Mouse (Mus musculus): ENCODE results near the gene Hpse. TPM values are rescaled to one million over a fixed set of nuclear protein-coding genes. Genes with fewer than 3 reads are reported as not detected.
A peak's percentile ranks its signal among the peaks of the same experiment; 100 is the strongest.

Gene Hpse
- polyA plus RNA-seq, 1 experiment, result 5.8 TPM

- DNase-seq (ENCODE audit: low read depth, low spot score), result no peak
- 31% methylated on average over 10 of the region's 10 CpGs for WGBS
Measured at GRCm38 (mm10) chr5:100648046-100648445, 71.5 kb downstream of the Hpse start.

GRCm38 (mm10) chr5:100646558-100646957 lies 73.0 kb downstream of the Hpse start:
- 37% methylated on average over 4 of the region's 4 CpGs for WGBS
- DNase-seq (ENCODE audit: low read depth, low spot score), result no peak

DNA sequence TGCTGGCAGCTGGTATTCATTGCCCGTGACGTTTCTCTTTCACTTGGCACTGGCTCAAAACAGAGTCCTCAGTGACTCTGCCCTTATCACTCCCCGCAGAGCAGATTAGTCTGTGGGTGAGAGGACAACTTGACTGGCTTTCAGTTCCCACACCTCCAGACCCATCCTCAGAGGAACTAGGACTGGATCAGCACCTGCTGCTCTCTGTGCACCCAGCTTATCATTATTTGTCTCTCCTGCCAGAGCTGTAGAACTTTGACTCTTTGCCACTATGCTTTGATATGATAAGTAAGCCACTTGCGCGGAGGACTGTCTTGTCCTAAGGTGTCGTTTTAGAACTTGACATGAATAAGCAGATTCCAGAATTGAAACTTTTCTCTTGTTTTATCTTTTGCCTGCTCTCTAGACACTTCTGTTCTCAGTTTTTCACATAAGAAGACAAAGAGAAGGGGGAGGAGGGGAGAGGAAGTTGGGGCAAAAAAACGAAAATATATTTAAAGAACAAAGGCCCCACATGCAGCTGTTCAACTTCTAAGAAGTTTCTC lies 75.5 kb downstream of the Hpse start:
- DNase-seq (ENCODE audit: low read depth, low spot score), result peak; percentile 83
- 13% methylated on average over 7 of the region's 7 CpGs for WGBS

DNA sequence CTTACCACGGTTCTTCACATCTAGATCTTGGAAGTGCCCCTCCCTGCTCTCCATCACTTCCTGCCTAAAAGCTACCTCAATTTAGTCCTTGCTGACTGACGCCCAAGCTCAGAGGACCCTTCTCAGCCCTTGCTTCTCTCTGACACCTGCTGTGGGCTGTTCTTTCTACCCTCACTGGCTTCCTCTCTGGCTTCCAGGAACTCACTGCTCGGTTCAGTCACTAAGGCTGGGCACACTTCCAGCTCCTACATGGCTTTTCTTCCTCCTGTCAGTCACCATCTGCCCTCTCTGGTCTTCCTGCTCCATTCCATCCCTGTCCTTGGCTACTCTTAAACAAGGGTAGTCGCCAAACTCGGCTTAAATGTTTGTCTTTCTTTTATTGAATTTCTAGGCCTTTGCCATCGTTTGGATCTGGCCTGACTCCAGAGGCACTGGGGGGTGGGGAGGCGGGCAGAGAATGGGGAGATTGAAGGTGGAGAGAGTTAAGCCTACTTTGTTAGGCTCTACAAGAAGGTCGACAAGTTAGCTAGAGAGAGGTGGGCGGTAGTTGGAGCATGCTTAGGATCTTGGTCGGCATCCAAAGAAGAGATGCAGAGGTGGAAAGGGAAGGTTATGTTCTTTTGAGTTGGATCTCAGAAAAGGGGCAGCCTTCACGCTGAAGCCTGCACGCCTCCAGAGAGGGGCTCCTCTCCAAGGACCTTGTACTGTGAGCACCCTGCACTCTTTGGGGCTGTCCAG lies 76.1 kb downstream of the Hpse start:
- peak; percentile 85 for DNase-seq (ENCODE audit: low read depth, low spot score)
- WGBS, result 16% methylated on average over 12 of the region's 12 CpGs

DNA sequence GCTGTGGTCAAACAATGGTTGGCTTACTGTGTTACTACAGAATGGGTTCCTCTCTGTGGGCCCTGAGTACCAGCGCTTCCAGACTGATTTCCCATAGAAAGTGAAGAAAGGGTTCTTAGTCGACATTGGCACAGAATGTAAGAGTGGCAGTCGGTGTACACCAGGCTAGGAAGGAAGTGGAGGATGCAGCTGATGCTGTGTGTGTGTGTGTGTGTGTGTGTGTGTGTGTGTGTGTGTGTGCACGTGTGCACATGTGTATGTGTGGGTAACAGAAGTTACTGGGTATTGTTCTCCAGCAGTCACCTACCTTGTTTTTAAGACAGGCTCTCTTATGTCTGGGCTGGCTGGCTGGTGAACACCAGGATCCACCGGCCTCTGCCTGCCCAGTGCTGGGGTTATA lies 77.2 kb downstream of the Hpse start:
- 86% methylated on average over 5 of the region's 5 CpGs for WGBS
- no peak for DNase-seq (ENCODE audit: low read depth, low spot score)

DNA sequence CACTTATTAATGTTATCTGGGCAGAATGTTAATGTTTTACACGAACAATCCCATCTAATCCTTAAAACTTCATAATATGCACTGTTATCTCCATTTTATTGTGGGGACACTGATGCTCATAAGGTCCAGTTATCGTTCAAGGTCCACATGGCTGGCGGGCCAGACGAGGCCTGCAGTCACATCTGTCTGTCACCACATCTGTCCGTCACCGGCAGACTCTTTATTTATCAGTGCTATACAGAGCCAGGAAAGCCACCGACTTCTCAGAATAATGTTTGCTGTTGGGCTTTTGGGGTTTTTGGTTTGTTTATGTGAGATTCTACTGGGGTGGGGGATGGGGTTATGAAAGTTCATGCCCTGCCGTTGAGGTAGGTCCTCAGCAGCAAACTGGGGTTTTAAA lies 81.0 kb downstream of the Hpse start:
- DNase-seq (ENCODE audit: low read depth, low spot score), result no peak
- 74% methylated on average over 8 of the region's 8 CpGs for WGBS

DNA sequence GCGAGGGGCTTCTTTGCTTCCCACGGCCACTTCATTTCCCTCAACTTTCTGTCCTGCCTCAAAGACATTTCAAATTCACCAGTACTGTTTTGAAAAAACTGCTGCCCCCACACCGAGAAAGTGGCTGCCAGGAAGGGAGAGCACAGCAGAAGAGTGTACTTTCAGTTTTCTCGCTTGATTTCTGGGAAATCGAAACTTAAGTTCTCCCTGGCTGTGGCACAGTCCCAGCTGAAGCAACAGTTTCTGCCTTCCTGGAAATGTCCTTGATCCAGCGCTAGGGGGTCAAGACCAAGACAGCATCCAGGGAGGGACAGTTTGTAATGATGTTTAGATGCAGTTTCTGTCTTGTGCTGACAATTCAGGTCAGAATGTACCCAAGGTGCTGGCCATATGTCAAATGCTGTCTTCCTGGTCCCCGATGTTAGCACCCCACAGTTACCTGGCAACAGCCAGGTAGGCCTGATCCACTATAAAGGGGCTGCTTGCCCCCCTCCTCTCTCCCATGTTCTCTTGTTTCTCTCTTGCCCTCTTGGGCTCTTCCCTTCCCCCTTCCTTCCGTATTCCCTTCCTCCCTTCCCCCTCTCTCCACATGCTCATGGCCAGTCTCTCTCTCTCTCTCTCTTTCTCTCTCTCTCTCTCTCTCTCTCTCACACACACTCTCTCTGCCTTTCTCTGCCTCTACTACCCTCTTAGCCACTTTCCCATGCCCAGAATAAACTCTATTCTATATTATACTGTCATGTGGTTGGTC lies 82.5 kb downstream of the Hpse start:
- DNase-seq (ENCODE audit: low read depth, low spot score), result no peak
- 36% methylated on average over 8 of the region's 8 CpGs for WGBS

DNA sequence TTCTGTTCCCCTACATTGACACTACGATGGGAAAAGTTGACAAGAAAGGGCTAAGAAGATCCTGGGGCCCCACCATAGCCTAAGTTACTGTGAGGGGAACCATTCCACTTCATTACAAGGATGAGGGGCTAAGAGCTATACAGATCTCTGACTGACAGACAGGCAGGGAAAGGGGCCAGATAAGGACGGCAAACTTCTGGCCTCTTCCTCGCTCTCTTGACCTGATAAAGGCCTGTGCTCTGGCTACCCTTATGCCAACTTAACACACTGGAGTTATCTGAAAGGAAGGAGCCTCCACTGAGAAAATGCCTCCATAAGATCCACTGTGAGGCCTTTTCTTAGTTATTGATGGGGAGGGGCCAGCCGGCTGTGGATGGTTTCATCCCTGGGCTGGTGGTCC lies 83.6 kb downstream of the Hpse start:
- 96% methylated on average over 4 of the region's 4 CpGs for WGBS
- DNase-seq (ENCODE audit: low read depth, low spot score), result no peak

- WGBS, result 70% methylated on average over 8 of the region's 8 CpGs
- DNase-seq (ENCODE audit: low read depth, low spot score), result no peak
Measured at GRCm38 (mm10) chr5:100634885-100635478, 84.5 kb downstream of the Hpse start.

DNA sequence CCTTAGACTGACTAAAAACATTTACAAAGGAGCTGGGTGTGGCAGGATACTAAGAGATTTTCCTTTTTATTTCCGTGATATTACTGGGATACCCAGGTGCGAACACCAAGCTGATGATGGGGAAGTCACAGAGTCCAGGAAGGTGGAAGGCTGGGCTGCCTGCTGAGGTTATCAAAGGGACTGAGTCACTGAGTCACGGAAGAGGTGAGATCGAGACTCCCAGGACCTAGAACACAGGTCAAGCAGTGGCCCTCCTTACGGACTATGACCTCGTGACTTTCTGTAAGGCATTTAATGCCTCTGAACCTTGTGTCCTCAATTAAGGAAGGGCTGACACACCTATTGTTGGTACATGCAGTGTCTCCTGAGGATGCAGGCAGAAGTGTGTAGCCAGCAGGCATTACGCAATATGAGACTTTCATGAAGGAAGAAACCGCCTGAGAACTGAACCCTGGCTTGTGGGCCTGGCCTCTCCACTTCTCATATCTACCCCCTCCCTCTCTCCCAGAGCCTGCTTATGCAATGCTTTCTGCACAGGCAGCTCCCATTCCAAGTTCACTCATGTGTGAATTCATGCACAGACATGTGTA lies 86.9 kb downstream of the Hpse start:
- no peak for DNase-seq (ENCODE audit: low read depth, low spot score)
- WGBS, result 28% methylated on average over 8 of the region's 8 CpGs

Other genes with a start within 250 kb of the Hpse start
- 6.6 and 11.8 TPM in 2 replicates for gene Lin54, start 219.1 kb downstream of the Hpse start, polyA plus RNA-seq (2012; rRNA removed)
- gene Cops4, start 201.4 kb downstream of the Hpse start, polyA plus RNA-seq (2012; rRNA removed), result 34.2 and 35.6 TPM in 2 replicates
- gene Plac8, start 147.5 kb downstream of the Hpse start, polyA plus RNA-seq (2012; rRNA removed), result 2,125 and 2,622 TPM in 2 replicates
- 46.8 and 56.9 TPM in 2 replicates for gene Coq2, start 44.6 kb downstream of the Hpse start, polyA plus RNA-seq (2012; rRNA removed)
- gene Helq, start 78.9 kb upstream of the Hpse start, polyA plus RNA-seq (2012; rRNA removed), result 5.5 and 5.9 TPM in 2 replicates
- 23.2 and 34.4 TPM in 2 replicates for gene Mrps18c, start 78.9 kb upstream of the Hpse start, polyA plus RNA-seq (2012; rRNA removed)
- gene Abraxas1, start 101.2 kb upstream of the Hpse start, polyA plus RNA-seq (2012; rRNA removed), result 3.3 and 4.8 TPM in 2 replicates
- gene Gpat3, start 126.0 kb upstream of the Hpse start, polyA plus RNA-seq (2012; rRNA removed), result 21.0 and 40.8 TPM in 2 replicates